Mouse (Mus musculus): Measurements from ENCODE around the gene Lzic.

- TF ChIP-seq CTCF (IDR thresholded peaks at IDR 0.05; ENCODE audit: extremely low read depth, insufficient read length, insufficient replicate concordance, low read depth, low read length) (no peak), POLR2A (IDR thresholded peaks at IDR 0.05; ENCODE audit: low read depth, low read length) (no peak)
Observed at GRCm38 (mm10) chr4:149459425-149459824, 25.6 kb upstream of the Lzic start.

All from small intestine, adult 2 months (tissue).